Mouse (Mus musculus) liver, adult 2 months (tissue): ENCODE measurements around the gene Amn1. TPM values are rescaled to one million over a fixed set of nuclear protein-coding genes. Genes with fewer than 3 reads are reported as not detected.

Experiments
- DNase-seq: peaks from one replicate; pipeline ENCODE4 v3.0.0-alpha.2; 2011; ENCODE audit warnings: low read depth, low spot score; ENCODE audit errors: extremely low read depth
- H3K27ac ChIP-seq: fragments of 200-500 bp; replicated peaks from 2 replicates; pipeline ENCODE4 v1.5.1; 2012; ENCODE audit warnings: low read depth, mild to moderate bottlenecking, control low read depth, inconsistent platforms, low read length; ENCODE audit not compliant: insufficient read depth
- H3K27me3 ChIP-seq: fragments of 200-500 bp; 2 replicates; pipeline ENCODE4 v1.6.1; 2012; ENCODE audit warnings: mild to moderate bottlenecking, moderate library complexity, low read length, inconsistent platforms; ENCODE audit not compliant: control insufficient read depth, insufficient read depth
- H3K36me3 ChIP-seq: fragments of 200-500 bp; 2 replicates; pipeline ENCODE4 v1.6.1; 2012; ENCODE audit warnings: low read length, inconsistent platforms; ENCODE audit not compliant: control insufficient read depth, insufficient read depth
- H3K4me1 ChIP-seq: fragments of 200-500 bp; 2 replicates; pipeline ENCODE4 v1.6.1; 2011; ENCODE audit warnings: low read length; ENCODE audit not compliant: control insufficient read depth, insufficient read depth
- H3K4me3 ChIP-seq: fragments of 200-500 bp; 2 replicates; pipeline ENCODE4 v1.5.1; 2011; ENCODE audit warnings: low read depth, mild to moderate bottlenecking, control low read depth, low read length, moderate library complexity; ENCODE audit not compliant: insufficient read depth
- H3K79me2 ChIP-seq: fragments of 200-500 bp; 2 replicates; pipeline ENCODE4 v1.6.1; 2012; ENCODE audit warnings: inconsistent platforms, mild to moderate bottlenecking, low read length, moderate library complexity; ENCODE audit not compliant: control insufficient read depth, insufficient read depth
- H3K9ac ChIP-seq: fragments of 200-500 bp; 2 replicates; pipeline ENCODE4 v1.6.1; 2012; ENCODE audit warnings: low read depth, mild to moderate bottlenecking, control low read depth, inconsistent platforms, low read length
- CTCF ChIP-seq: fragments of 200-500 bp; IDR thresholded peaks from 2 replicates; pipeline ENCODE4 v1.5.1; 2011; ENCODE audit warnings: low read depth, low read length, control low read depth
- POLR2A ChIP-seq: fragments of 200-500 bp; IDR thresholded peaks from 2 replicates; pipeline ENCODE4 v1.6.1; 2011; ENCODE audit warnings: low read length, control low read depth; ENCODE audit not compliant: insufficient read depth; ENCODE audit errors: extremely low read depth
- WGBS: fragments of 180-500 bp; shearing (Covaris S2); methylation state at CpG from one replicate; pipeline ENCODE4 v1.1.7; 2018; 5-methylcytosine and 5-hydroxymethylcytosine counted together
- polyA plus RNA-seq: library from polyadenylated mRNA; depleted of rRNA; stranded (reverse); fragments of >200 nt; gene quantifications from 2 replicates; pipeline ENCODE4 v1.2.3, GENCODE M21; 2012; rRNA removed
- total RNA-seq: library from RNA; depleted of rRNA; stranded (reverse); fragments of >200 nt; gene quantifications from 2 replicates; pipeline ENCODE4 v1.2.3, GENCODE M21; 2014; rRNA removed

The Amn1 gene
- total and polyA plus RNA-seq, 2 experiments, result 4.2 to 12.2 TPM

- Histone ChIP-seq H3K4me3 (no peak overlapping the region), H3K79me2 (no peaks in the 10 kb centered on the region), H3K36me3 (no peaks in the 10 kb centered on the region), H3K27me3 (no peaks in the 10 kb centered on the region), H3K4me1 (no peaks in the 10 kb centered on the region), H3K27ac (no peak overlapping the region), H3K9ac (no peak overlapping the region)
- DNase-seq, result no peak
- 91% methylated on average over 3 of the region's 3 CpGs for WGBS
- TF ChIP-seq POLR2A (no peak), CTCF (no peak)
These were observed 80.9 kb downstream of the Amn1 start for GRCm38 (mm10) chr6:149107615-149108014.

Other genes with a start within 250 kb of the Amn1 start
- gene Sinhcaf, start 242.2 kb downstream of the Amn1 start, total RNA-seq, result 2.7 and 3.2 TPM in 2 replicates
- 0.46 and 0.67 TPM in 2 replicates for gene Sinhcaf, start 242.2 kb downstream of the Amn1 start, polyA plus RNA-seq
- 94.7 and 99.5 TPM in 2 replicates for gene Dennd5b, start 87.0 kb downstream of the Amn1 start, total RNA-seq
- 14.8 and 19.4 TPM in 2 replicates for gene Dennd5b, start 87.0 kb downstream of the Amn1 start, polyA plus RNA-seq
- not detected in 2 replicates for gene Gm10203, start 58.5 kb downstream of the Amn1 start, total RNA-seq
- not detected in 2 replicates for gene Gm10203, start 58.5 kb downstream of the Amn1 start, polyA plus RNA-seq
- gene Etfbkmt, start 48.9 kb downstream of the Amn1 start, total RNA-seq, result 25.3 and 31.0 TPM in 2 replicates
- 3.9 and 15.6 TPM in 2 replicates for gene Etfbkmt, start 48.9 kb downstream of the Amn1 start, polyA plus RNA-seq
- 20.1 and 20.8 TPM in 2 replicates for gene Resf1, start 120.7 kb upstream of the Amn1 start, total RNA-seq
- 4.1 and 7.5 TPM in 2 replicates for gene Resf1, start 120.7 kb upstream of the Amn1 start, polyA plus RNA-seq
- gene Bicd1, start 220.2 kb upstream of the Amn1 start, total RNA-seq, result 0.55 and 0.60 TPM in 2 replicates
- gene Bicd1, start 220.2 kb upstream of the Amn1 start, polyA plus RNA-seq, result 0.02 TPM in 1 of 2 replicates, not detected in the other